Mouse (Mus musculus): Measurements from ENCODE around the gene Eogt.

Eogt gene

DNA sequence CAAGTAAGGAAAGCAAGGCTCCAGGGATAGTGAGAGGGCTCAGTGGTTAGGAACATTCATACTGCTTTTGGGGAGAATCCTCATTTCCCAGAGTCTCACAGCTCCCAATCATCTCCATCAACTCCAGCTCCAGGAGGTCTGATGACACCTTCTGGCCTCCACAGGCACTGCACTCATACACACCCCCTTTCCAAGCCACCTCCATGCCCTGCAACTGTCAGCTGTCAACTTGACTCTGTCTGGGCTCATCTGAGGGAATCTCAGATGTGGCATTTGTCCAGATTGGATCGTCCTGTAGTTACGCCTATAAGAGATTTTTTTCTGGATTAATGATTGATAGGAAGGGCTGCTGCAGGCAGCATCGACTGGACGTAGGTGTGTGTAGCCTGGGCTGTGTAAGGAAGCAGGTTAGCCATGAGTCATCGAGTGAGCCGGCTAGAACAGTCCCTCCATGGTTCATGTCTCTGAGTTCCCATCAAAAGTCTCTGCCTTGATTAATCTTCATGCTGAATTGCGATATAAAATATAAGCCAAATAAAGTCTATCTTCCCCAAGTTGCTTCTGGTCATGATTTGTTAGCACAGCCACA is 44.6 kb downstream of the Eogt start:
- DNase-seq, result no peak

DNA sequence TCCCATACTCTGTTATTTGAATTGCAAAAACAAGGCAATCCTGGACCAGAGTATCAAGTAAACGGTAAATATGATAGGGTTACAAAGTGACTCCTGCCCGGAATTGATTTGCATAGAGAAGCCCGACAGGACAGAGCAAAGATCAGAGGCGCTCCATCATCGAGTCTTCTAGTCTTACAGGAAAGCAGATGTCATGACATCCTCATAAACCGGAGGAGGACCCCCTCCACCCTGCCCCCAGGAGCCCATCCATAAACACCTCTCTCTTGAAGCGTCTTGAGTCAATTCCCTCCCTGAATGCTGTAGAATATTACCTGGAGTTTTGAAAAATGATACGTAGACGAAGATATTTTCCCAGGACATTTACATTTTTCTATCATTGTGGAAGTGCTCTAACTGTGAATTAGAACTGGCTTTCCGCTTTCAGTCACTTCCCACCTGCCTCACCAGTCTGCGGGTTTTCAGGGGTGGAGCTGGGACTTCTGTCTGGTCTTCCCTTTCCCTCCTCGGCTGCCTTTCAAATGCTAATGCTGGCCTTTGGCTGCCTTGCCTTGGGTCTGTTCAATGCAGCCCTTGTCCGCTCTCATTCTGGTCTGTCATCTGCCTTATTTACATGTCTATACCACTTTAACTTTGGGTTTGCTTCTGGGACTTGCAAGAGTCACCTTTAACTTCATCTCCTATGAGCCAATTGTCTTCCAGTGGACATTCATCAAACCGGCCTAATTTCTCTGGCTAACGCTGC is 46.9 kb downstream of the Eogt start:
- no peak for DNase-seq

DNA sequence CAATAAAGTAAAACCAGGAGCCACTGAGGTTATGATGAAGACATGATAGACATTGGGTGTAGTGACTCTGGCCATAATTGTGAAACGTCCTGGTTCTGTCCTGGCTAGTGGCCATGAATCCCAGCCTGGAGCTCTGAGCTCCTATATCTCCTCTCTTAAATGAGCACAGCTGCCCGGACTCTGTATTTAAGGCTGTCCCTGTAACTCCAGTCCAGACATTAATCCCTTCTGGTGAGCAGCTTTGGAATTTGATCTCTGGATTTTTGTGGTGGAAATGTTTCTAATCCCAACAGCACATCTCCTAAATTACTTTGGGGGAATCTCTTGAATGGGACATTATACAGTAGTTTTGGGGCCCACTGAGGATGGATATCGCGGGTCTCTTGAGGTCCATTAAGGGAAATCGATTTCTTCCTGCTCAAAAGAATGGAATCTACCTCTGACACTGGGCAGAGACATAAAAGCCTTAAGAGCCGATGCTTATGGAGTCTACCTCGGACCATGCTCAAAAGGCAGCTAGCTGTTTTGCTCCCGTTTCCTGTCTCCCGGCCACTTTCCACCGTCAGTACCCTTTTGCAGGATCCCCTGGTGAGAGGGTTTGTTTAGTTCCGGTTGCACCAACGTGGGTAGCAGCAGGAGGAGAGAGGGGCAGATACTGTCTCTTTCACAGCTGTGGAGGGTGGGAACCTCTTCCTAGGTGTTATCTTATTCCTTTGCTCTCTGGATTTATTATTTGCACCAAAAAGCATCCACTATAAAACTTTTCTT is 47.6 kb downstream of the Eogt start:
- DNase-seq, result no peak

DNA sequence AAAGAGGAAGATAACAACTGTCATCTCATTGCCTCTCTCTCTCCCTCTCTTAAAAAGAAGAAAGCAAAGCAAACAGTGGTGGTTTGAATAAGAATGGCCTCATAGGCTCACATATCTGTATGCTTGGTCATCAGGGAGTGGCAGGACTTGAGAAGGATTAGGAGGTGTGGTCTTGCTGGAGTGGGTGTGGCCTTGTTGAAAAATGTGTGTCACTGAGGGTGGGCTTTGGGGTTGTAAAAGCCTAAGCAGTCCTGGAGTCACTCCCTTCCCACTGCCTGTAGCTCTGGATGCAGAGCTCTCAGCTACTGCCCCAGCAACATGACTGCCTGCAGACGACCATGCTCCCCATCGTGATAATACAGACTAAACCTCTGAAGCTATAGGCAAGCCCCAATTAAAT is 66.6 kb downstream of the Eogt start:
- no peak for DNase-seq

DNA sequence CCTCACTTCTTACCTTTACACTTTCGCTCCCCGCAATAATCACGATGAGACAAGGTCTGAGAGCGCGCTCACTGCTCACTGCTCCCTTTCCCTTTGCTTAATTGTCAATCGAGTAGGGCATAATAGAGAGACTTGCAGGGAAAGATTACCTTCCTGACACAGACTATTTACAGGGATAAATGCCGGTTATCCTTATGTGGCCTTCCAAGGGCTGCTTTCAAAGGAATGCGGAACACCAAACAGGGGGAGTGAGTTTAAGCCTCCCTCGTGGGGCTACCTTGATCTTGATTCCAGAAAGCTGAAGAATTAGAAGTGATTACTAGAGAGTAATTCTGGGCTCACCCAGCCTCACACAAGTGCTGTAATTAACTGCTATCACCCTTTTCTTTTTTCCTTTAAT is 69.0 kb downstream of the Eogt start:
- no peak for DNase-seq

DNA sequence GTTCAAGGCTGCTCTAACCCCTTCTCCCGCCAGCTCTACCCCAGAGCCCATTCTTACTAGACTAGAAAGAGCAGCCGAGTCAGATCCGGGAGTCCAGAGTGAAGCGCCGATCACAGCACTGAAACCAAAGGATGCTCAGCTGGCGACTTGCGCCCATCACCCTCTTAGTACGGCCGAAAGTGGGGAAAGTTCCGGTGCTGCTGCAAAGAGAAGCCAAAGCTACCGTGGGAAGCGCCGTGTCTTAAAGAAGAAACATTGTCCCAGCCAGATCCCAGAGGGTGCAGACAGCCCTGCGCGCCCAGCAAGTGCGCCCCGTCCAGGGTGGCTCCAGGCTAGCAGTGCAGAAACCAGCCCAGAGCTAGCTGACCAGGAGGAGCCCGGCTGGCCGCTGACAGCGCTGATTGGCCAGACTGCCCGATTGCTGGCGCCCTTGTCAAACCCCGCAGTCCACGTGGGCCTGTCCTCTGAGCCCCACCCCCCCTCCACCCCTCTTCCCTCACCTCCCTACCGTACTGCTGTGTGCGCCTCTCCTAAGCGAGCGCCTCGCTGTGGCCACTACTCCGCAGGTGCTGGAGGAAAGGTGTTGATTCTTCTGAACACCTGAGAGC is 88.8 kb downstream of the Eogt start, which contains the start of gene Fam19a4:
TSS of gene Fam19a4 (minus strand) at position 340 of the 608 bp plus-strand sequence.
- DNase-seq, result no peak

All from cerebellum, adult 8-10 months (tissue).